Mouse (Mus musculus) thymus, postnatal 36 days (tissue): ENCODE measurements around the gene Slc4a5.

Experiments used
- DNase-seq, 2 experiments: peaks; one replicate each; pipeline ENCODE4 v3.0.0; 2022; ENCODE audit warnings: mixed read lengths in 2 of 2

The Slc4a5 gene

DNA sequence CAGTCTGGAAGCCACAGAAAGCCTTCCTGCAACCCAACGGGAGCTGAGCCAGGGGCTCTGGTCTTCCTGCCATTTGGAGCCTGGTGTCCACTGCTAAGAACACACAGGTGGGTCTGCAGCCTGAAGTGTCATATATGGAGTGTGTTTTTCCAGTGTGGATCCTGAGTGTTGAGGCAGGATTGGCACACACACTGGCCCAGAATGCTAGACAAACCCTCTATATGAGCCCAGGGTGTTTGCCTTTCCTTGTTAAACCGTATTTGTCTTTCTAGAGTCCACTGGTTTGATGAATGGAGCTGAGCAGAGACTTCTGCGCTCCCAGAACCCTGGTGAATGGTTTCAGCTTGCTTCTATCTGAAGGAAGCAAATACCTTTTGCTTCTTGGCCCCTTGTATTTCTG is at the start of gene Slc4a5:
Gene Slc4a5 (plus strand): TSS at position 15 of the 400 bp plus-strand sequence.
- no peak for DNase-seq

DNA sequence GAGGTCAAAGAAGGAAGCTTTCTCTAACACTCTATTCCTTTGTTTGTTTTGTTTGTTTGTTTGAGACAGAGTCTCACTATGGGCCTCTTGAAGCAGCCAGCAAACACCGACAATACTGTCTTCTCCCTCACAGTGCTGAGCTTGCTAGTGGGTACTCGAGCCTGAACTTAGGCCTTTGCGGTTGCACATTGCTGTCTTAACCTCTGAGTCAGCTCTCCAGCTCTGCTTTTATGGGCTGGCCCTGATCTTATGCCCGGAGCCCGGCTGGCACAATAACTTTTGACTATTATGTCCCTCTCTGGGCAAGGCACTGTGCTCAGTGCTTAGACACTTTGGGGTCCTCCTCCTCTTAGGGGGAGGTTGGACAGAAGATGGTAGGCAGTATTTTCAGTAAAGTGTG is 49.8 kb upstream of the Slc4a5 start:
- no peak for DNase-seq

DNA sequence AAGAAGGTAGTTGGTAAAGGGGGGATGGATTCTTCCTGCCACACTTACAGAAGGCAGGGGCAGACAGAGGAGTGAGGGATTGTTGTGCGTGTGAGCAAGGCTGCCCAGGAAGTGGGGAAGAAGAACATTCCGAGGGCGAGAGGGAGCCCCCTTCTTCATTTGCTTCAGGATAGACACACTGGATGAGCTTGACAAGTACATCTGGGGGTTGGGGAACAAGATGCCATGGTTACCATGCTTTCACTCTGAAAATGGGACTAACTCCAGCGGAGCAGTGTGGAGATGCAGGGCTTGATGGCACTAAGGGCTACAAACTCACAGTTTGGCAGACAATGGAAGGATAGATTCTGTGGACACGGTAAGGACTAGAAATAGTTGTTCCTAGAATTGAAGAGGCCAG is 48.6 kb upstream of the Slc4a5 start:
- no peak for DNase-seq

DNA sequence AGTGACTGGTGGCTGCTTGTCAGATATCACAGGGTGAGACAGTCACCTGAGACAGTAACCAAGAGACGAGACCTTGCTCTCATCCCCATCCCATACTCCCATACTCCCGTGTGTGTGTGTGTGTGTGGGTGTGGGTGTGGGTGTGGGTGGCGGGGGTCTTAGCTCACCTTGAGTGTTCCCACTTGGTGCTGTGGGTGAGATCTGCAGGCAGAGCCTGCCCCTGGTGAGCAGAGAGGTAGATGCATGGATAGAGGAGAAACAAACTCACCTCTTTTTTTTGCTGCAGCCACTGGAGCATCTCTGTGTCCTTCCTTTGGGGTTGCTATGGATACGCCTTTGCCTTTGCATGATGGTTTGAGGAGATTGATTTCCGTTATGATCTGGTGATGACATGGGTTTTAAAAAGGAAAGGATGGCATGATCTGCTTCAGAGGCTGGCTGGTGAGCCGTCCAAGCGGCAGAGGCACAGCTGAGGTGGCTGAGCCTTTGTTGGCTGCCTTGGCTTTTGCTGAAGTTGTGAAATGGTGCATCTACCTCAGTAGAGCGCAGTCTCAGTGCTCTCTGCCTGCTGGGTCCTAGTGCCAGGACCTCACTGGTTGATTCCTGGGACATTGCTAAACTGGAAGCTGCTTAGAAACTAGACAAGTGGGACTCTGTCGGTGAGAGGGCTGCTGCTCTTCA is 47.2 kb upstream of the Slc4a5 start:
- no peak for DNase-seq

DNA sequence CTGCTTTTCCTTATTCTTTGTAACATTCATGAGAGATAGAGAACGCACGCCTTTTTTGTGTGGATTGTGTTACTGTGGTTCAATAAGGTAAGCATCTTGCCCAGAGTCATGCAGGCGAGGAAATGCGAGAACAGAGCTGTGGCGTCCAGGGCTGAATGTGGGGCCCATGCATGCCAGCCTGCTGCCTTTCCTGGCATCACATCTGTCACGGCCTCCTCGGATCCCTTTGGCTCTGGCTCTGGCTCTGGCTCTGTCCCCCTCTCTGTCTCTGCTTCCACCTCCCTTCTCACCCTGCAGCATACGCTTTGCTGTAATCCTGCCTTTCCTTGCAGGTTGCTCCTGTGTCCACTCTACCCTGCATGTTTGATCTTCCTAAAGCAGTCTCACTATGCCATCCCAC is 43.6 kb upstream of the Slc4a5 start:
- no peak for DNase-seq

DNA sequence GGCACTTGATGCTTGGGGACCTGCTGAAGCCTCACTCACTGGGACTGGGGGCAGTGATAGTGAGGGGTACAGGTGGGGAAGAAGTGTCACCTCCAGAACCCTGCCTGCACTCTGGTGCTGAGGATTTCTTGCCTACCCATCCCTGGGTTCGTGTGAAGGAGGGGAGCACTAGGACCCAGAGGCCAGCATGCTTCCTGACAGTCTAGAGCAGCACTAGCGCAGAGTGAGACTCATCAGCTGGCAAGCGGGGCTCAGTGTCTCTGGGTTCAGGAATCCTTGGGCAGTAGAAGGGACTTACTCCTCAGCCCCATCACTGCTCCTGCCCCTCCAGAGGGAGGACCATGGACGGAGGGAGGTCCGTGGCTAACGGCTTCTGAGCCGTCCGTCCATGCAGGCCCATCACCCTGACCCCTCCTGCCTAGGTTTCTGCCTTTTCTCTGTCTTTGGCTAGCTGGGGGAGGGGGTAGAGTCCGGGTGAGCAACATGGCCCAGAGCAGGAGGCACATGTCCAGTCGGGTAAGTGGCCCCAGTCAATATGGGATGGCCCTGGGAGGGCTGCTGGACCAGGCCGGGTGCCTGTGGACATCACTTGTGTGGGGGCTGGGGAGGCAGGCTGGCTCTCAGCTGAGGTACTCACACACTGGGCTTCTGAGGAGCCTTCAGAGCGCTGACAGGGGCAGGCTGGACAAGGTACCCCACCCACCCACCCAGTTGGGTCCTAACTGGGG is 40.1 kb upstream of the Slc4a5 start:
- no peak for DNase-seq

DNA sequence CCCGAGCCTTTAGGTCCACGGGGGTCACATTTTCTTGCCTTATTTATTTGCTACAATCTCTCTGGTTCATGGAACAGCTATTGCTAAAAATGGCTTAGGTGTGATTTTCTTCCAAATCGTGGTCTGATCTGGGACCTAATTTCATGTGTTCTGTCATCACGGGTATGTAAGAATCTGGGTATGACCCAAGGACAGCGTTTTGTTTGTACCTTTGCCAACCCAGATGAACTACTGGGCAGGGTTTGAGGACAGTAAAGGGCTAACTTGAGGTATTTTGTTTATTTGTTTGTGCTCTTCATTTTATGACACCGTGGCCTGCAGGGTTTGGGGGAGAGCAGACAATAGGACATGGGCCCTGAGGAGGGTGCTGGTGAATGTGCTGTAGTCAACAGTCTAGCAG is 39.0 kb upstream of the Slc4a5 start:
- no peak for DNase-seq

DNA sequence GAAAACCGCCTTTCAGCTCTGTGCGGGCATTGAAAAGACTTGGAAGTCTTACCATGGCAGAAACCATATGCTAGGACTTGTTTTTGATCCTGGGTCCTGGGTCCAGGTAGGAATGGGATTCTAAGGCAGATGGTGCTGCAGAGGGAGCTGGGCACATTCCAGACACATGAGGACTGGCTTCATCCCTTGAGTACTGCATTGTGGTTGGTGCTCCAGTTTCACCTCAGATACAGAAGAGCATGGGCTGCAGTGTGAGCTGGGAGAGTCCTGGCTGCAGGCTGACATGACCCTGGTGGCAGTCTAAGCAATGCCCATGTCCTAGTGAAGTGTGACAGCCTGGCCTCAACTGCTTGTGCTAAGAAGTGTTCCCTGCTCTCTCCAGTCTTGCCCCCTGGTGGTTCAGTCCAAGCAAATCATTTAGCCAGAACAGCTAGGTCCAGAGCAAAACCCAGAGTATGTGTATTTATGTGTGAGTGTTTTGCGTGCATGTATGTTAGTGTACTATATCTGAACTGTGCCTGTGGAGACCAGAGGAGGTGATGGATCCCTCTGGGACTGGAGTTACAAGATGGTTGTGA is 34.7 kb upstream of the Slc4a5 start:
- no peak for DNase-seq

DNA sequence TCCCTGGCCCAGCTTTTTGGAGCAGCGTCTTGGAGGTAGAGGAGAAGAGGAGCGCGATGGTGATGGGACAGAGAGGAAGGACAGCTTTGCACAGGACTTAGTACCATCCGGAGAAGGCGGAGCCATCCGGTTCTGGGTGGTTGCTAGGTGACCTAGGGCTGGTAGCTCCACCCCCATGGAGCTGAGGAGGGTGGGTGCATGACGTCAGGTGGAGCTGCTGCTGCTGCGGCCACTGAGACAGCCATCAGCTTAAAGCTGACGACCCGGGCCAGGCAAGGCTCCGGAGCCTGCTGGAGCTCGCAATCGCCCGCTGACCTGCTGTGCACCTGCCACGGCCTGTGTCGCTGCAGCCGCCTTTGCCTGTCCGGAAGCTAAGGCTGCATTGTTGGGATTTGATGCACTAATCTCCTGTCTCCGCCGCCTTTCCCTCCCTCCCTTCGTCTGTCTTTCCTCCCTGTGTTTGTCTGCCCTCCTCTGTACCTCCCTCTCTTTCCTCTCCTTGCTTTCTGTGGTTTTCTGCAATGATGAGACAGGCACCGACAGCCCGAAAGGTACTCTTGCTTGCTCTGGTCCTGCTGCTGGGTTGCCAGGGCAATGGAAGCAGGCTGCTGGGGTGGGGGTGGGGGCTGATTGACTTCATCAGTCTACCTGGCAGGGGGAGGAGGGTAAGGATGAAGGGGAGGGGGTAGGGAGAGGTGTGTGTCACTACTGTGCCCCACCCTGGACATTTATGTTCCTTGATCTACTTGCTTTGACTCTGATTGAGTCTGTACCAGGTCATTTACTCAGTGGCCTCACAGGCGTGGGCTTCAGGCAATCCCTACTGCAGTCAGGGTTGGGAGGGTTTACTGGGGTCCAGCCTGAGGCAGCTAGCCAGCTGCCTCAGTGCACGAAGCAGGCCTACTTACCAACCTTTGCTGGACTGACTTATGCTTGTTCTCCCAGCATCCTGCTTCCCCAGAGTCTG is 33.5 kb upstream of the Slc4a5 start:
- peak; percentile 36 to 63 for DNase-seq

DNA sequence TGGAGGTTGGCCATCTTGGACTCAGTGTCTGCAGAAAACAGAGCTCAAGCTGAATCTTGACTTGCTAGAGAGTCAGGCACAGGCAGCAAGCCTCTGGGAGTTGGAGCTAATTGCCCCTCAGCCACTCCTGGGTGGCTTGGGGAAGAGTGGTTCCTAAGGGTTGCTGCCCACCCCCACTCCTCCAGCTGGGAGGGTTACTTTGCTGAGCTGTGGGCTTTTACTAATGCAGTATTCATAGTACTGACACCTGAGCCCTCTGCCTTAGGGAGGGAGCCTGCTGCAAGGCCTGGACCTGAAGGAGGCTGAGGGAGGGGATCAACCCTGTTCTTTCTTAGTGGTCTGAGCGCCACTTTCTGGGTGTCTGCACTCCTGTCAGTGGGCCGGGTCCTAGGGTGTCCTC is 32.7 kb upstream of the Slc4a5 start:
- no peak for DNase-seq

DNA sequence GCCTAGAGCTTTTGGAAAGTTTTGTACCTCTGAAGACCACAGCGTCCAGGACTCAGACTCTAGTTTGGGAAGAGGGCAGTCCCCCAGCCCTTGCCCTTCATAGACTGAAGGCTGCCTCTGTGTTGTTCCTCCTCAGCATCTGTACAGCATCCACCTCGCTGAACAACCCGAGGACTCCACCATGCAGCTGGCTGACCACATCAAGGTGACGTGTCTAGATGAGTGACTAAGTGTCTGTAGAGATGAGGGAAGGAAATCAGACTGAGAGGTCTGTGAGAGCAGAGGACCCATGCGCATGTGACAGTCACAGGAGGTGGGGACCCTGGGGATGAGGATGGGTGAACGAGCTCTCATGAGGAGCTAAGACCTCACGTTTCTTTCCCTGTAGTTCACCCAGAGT is 26.1 kb upstream of the Slc4a5 start:
- peak; percentile 22 to 44 for DNase-seq

DNA sequence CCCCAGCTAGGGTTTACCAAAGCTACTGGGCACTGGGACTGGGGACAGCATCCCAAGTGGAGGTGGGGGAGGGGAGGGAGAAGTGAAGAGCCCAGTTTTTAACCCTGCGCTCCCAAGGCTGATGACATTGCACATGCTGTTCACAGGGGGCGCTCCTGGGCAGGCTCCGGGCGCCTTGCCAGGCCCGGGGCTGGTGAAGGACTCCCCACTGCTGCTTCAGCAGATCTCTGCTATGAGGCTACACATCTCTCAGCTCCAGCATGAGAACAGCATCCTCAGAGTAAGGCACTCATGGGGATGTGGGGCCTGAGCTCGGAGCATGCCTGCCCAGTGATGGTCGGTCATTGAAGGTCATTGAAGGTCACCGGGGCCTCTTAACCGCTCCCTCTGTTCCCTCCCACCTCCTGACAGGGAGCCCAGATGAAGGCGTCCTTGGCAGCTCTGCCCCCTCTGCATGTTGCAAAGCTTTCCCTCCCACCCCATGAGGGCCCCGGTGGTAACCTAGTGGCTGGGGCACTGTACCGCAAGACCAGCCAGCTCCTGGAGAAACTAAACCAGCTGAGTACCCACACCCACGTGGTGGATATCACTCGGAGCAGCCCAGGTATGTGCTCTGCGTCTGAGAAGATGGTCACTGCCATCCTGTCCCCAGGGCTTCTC is 22.2 kb upstream of the Slc4a5 start:
- no peak for DNase-seq

DNA sequence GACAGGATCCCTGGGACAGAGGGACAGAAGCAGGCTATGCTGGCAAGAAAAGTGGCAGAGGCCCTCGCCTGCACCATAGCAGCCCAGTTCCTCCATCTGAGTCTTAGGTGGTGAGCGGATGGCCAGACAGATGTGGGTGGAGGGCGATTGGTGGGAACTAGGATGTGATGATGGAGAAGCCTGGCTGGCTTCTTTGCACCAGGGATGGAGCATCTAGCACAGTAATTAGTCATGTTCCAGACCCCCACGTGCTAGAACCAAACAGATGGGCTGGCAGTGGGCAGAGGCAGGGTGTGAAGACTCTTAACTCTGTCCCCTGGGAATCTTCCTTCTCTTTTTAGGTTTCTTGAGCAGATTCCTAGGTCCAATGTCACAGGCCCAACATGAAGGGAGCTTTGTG is 16.3 kb upstream of the Slc4a5 start:
- no peak for DNase-seq

DNA sequence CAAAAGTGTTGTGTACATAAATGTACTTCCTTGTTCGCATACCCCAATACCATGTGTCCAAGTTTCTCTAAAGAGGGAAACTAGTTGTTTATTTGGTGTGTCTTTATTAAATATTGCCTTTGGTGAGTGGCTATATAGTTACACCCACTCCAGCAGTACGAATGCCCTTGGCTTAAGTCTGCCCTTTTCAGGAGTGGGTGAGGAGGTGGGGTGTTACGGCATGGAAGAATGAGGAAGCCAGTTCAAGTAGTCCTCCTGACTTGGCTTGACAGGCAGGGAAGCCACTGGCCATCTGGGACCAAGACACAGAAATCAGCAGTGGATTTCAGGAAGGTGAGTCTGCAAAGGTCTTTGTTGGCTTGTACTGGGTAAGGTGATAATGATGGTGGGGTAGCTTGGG is 13.8 kb upstream of the Slc4a5 start:
- DNase-seq: no peak

DNA sequence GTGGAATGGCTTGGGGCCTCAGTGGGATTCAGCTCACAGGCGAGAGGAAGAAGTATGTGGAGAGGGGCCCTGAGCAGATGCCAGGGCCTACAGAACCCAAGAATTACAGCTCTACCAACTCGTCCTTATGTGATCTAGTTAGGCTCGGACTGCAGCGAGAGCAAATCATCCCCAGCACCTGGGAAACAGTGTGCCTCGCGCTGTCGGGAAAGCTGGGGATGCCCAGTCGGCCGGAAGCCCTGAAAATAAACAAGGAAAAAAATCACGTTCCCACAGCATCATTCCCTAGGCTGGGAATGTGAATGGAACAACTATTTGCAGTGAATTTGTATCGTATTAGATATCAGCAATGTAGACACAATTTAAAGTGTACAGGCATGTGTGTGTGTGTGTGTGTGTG is 13.3 kb upstream of the Slc4a5 start:
- no peak for DNase-seq

DNA sequence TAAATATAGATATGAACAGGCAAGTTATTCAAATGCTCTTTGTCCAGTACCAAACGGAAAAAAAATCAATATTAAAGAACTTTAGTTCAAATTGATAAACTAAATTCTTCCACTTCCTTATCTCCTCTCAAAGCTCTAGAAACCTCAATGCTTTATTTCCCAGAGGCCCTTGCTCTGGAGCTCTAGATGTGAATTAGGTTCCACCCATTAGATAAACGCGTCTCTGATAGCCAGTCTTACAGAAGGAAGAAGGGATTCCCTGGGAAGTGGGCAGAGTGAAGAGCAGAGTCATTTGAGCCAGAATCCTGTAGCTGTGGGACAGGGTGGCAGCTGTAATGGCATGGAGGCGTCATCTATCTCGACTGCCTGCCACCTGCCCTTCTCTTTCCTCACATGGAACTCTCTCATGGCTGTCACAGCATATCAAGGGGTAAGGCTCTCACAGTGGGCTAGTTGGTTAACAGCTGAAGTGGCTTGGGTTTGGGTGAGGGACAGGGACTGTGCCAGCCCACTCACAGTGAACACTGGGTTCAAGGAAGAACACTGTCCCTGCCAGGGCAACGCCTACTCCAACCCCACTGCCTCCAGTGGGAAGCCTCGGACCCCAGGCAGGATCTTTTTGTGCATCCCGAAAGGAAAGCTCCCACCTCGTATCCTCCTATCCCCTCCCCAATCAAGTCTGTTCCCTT is 12.1 kb upstream of the Slc4a5 start:
- DNase-seq: no peak

DNA sequence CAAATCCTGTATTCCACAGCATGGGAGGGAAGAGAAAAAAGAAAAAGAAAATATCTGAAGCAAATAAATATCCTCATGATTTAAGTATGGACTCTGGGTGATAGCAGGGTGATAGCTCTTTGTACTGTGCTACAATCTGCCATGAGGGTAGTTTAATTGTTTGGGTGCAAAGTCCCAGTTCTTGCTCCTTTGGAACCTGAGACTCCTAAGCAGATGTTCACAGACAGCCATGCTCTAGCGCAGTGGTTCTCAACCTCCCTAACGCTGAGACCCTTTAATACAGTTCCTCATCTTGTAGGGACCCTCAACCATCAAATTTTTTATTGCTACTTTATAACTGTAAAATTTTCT is 11.6 kb upstream of the Slc4a5 start:
- DNase-seq: no peak

DNA sequence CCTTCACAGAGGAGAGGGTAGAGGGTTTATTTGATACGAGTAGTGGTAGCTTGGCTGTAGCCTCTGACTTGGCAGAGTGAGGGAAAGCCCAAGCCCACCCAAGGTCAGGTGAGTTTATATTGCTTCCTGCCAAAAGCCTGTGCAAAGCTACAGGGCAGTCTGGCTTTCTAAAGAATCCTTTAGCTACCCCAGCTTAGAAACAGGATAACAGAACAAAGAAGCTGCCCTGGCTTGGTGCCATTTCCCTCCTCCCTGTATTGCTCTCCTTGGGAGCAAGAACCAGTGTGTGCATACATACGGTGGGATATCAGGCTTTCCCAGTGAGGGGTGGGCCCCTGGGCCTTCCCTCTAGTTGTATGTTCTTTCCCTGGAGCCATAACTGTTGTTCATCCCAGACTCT is 9.1 kb upstream of the Slc4a5 start:
- DNase-seq: no peak

DNA sequence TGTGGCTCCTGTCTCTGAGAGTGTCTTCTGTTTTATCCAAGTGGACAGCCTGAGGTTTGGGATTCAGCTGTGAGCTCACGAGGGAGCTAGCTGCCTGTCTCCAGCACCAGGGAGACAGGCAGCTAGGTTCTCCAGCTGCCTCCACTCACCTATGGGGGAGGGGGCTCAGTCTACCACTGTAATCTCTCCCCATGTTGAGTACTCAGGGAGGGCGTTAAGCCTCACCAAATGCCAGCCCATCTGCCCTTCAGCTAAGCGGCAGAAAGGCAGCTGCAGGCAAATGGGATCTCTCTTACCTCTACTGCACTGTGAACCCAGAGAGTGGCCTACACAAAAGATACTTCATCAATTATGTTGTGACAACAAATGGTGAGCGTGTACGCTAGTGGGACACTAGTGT is 8.1 kb upstream of the Slc4a5 start:
- DNase-seq: no peak

DNA sequence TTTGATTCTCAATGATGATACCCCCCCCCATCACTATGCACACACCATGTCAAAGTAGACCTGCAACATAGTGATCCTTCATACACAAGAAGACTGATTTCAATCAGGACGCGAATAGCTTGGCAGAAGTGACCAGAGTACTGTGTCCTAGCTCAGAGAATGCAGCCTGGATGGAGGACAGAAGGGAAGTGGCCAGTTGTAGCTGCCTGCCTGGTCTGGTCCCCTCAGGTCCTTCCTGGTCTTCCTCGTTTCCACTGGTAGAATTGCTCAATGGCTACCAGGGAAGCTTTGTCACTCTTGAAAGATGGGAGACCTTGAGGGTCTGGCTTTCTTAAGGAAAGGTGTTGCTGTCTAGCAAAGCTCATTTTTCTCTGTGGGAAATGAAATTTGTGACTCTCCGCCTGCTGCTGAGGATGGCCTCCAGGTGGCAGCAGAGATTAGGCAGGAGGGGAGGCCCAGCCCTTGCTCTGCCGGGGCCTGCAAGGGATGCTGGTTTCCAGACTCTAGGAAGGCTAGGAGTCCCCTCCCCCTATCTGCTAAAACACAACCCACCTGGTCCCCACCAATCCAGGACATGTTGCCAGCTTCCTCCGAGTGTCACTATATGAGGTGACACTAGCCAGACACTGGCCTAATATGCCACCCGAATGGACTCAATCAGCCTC is 4.5 kb upstream of the Slc4a5 start:
- peak; percentile 44 to 49 for DNase-seq

DNA sequence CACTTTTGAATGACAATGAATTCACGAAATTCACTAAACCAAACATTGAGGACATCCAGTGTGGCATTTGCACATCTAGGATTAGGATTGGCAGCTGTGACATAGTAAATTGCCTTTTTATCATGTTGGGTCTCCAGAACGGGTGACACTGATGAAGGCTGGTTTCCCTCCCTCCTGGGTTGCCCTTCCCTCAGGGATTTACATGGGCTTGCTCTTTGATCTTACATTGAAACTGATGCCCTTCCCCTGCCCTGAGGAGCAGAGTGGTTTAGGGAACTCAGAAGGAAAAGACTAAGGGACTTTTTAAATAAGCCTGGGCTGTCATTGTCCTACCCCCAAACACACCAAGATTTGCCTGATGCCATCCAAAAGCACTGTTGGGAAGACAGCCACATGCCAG is 11.9 kb downstream of the Slc4a5 start:
- DNase-seq: no peak

DNA sequence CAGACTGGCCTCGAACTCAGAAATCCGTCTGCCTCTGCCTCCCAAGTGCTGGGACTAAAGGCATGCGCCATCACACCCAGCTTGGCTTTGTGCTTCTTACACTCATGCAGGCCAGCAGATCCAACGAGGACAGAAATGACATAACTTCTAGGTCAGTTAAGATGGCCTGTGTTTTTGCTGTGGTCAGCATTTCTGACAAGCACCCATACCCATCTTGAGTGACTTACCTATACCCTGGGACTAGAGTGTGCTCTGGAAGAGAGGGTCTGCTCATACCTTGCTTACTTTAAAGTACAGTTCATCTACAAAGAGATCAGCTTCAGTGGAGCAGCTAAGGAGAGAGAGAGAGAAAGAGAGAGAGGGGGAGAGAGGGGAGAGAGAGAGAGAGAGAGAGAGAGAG is 13.7 kb downstream of the Slc4a5 start:
- DNase-seq: no peak
